Mouse (Mus musculus): ENCODE data around the gene Acap3. TPM values are rescaled to one million over a fixed set of nuclear protein-coding genes. Genes with fewer than 3 reads are reported as not detected.
A peak's percentile ranks its signal among the peaks of the same experiment; 100 is the strongest.

Gene Acap3
- total RNA-seq, 2 experiments from 2014 or later = 7.5 to 8.0 TPM

- peak overlapping the region; percentile 81 for H3K4me3 ChIP-seq
- no peak for TF ChIP-seq CTCF (IDR thresholded peaks at IDR 0.05)
- H3K27ac ChIP-seq = peak overlapping the region; percentile 96
- no peak for DNase-seq
- intact Hi-C loops (cut with DNase I) = loop anchor here (5.0 kb wide), 1 partner anchor 51 kb away; the partner anchor contains the start of gene Ube2j2
These were observed 581 bp upstream of the Acap3 start for GRCm38 (mm10) chr4:155891011-155891471.

- DNase-seq = peak; percentile 94
- intact Hi-C loops (cut with DNase I) = loop anchor here (2.0 to 5.0 kb wide), 3 partner anchors 21 to 50 kb away; partner anchors contain the start of genes Dvl1 and Ube2j2
- peak overlapping the region; percentile 96 for H3K27ac ChIP-seq
- peak overlapping the region; percentile 81 for H3K4me3 ChIP-seq
- peak; percentile 41 for TF ChIP-seq CTCF (IDR thresholded peaks at IDR 0.05)
These were observed 395 bp downstream of the Acap3 start for GRCm38 (mm10) chr4:155892017-155892416.

GRCm38 (mm10) chr4:155892438-155893211 lies 1.0 kb downstream of the Acap3 start:
- intact Hi-C loops (cut with DNase I) = loop anchor here (2.0 to 5.0 kb wide), 3 partner anchors 22 to 50 kb away; partner anchors contain the start of genes Dvl1 and Ube2j2
- Histone ChIP-seq H3K27ac (peak overlapping the region; percentile 96), H3K4me3 (peak overlapping the region; percentile 81)
- TF ChIP-seq CTCF (IDR thresholded peaks at IDR 0.05) = no peak
- no peak for DNase-seq

GRCm38 (mm10) chr4:155893212-155893690 lies 1.6 kb downstream of the Acap3 start:
- intact Hi-C loops (cut with DNase I) = loop anchor here (2.0 to 5.0 kb wide), 3 partner anchors 22 to 49 kb away; partner anchors contain the start of genes Dvl1 and Ube2j2
- Histone ChIP-seq H3K27ac (peak overlapping the region; percentile 87), H3K4me3 (peak overlapping the region; percentile 81)
- no peak for TF ChIP-seq CTCF (IDR thresholded peaks at IDR 0.05)
- no peak for DNase-seq

- Histone ChIP-seq H3K27ac (peak overlapping the region; percentile 87), H3K4me3 (peak overlapping the region; percentile 81)
- peak; percentile 87 for DNase-seq
- intact Hi-C loops (cut with DNase I) = loop anchor here (5.0 kb wide), 1 partner anchor 48 kb away; the partner anchor contains the start of gene Ube2j2
- TF ChIP-seq CTCF (IDR thresholded peaks at IDR 0.05) = no peak
These were observed 2.8 kb downstream of the Acap3 start for GRCm38 (mm10) chr4:155894311-155894881.

- peak overlapping the region; percentile 81 for H3K4me3 ChIP-seq
- intact Hi-C loops (cut with DNase I) = no loop called here
- peak; percentile 70 for DNase-seq
- peak overlapping the region; percentile 87 for H3K27ac ChIP-seq
- no peak for TF ChIP-seq CTCF (IDR thresholded peaks at IDR 0.05)
These were observed 3.6 kb downstream of the Acap3 start for GRCm38 (mm10) chr4:155895216-155895615.

GRCm38 (mm10) chr4:155895826-155896225 lies 4.2 kb downstream of the Acap3 start:
- H3K27ac ChIP-seq = peak overlapping the region; percentile 87
- peak overlapping the region; percentile 81 for H3K4me3 ChIP-seq
- no peak for DNase-seq
- no peak for TF ChIP-seq CTCF (IDR thresholded peaks at IDR 0.05)
- intact Hi-C loops (cut with DNase I) = no loop called here

GRCm38 (mm10) chr4:155896461-155896860 lies 4.8 kb downstream of the Acap3 start:
- peak; percentile 23 for DNase-seq
- Histone ChIP-seq H3K27ac (no peak overlapping the region), H3K4me3 (no peak overlapping the region)
- no peak for TF ChIP-seq CTCF (IDR thresholded peaks at IDR 0.05)
- intact Hi-C loops (cut with DNase I) = no loop called here

- no peak overlapping the region for H3K27ac ChIP-seq
- H3K4me3 ChIP-seq = no peak overlapping the region
- no peak for DNase-seq
- intact Hi-C loops (cut with DNase I) = no loop called here
- TF ChIP-seq CTCF (IDR thresholded peaks at IDR 0.05) = no peak
These were observed 6.7 kb downstream of the Acap3 start for GRCm38 (mm10) chr4:155898318-155898717.

- intact Hi-C loops (cut with DNase I) = no loop called here
- Histone ChIP-seq H3K4me3 (no peak overlapping the region), H3K27ac (no peak overlapping the region)
- no peak for TF ChIP-seq CTCF (IDR thresholded peaks at IDR 0.05)
- DNase-seq = no peak
These were observed 7.7 kb downstream of the Acap3 start for GRCm38 (mm10) chr4:155899355-155899754.

GRCm38 (mm10) chr4:155901205-155901604 lies 9.6 kb downstream of the Acap3 start:
- Histone ChIP-seq H3K4me3 (no peak overlapping the region), H3K27ac (no peak overlapping the region)
- peak; percentile 23 for DNase-seq
- intact Hi-C loops (cut with DNase I) = no loop called here
- TF ChIP-seq CTCF (IDR thresholded peaks at IDR 0.05) = no peak

- DNase-seq = peak; percentile 23
- Histone ChIP-seq H3K27ac (no peak overlapping the region), H3K4me3 (no peak overlapping the region)
- intact Hi-C loops (cut with DNase I) = no loop called here
- no peak for TF ChIP-seq CTCF (IDR thresholded peaks at IDR 0.05)
These were observed 11.6 kb downstream of the Acap3 start for GRCm38 (mm10) chr4:155903246-155903645.

Data from gastrocnemius, adult 2 months (tissue).